Mouse (Mus musculus): ENCODE data around the gene Myh11.

GRCm38 (mm10) chr16:14320494-14320893 lies 29.3 kb upstream of the Myh11 start:
- TF ChIP-seq CTCF (IDR thresholded peaks at IDR 0.05; ENCODE audit: extremely low read depth, insufficient read depth, low read length) (no peak), POLR2A (IDR thresholded peaks at IDR 0.05; ENCODE audit: extremely low read depth, insufficient read depth, low read length) (no peak)
